Mouse (Mus musculus) hindbrain, embryonic 16.5 days (tissue): ENCODE results near the gene Itpka. TPM values are rescaled to one million over a fixed set of nuclear protein-coding genes. Genes with fewer than 3 reads are reported as not detected.

Source experiments
- ATAC-seq: fragments of 200-750 bp; cut with Nextera tagmentation; 2 replicates; pipeline ENCODE4 v1.8.0; 2017; ENCODE audit warnings: moderate TSS enrichment, moderate library complexity
- H3K27ac ChIP-seq: fragments of 300-500 bp; sonication (generic); 2 replicates; pipeline ENCODE4 v1.5.1; 2014; ENCODE audit warnings: low read depth, mild to moderate bottlenecking, control low read depth, low read length, moderate library complexity
- H3K27me3 ChIP-seq: fragments of 300-500 bp; sonication (generic); replicated peaks from 2 replicates; pipeline ENCODE4 v1.6.1; 2014; ENCODE audit warnings: low read length; ENCODE audit not compliant: control insufficient read depth, insufficient read depth
- H3K36me3 ChIP-seq: fragments of 300-500 bp; sonication (generic); 2 replicates; pipeline ENCODE4 v1.6.1; 2014; ENCODE audit warnings: mild to moderate bottlenecking, low read length, moderate library complexity, mixed read lengths; ENCODE audit not compliant: control insufficient read depth, insufficient read depth
- H3K4me1 ChIP-seq: fragments of 300-500 bp; sonication (generic); 2 replicates; pipeline ENCODE4 v1.6.1; 2014; ENCODE audit warnings: low read depth, low read length; ENCODE audit not compliant: control insufficient read depth, insufficient read depth
- H3K4me2 ChIP-seq: fragments of 300-500 bp; sonication (generic); 2 replicates; pipeline ENCODE4 v1.6.1; 2014; ENCODE audit warnings: mild to moderate bottlenecking, low read length, control low read depth, moderate library complexity
- H3K4me3 ChIP-seq: fragments of 300-500 bp; sonication (generic); 2 replicates; pipeline ENCODE4 v1.5.1; 2014; ENCODE audit warnings: mild to moderate bottlenecking, low read length, control low read depth, moderate library complexity
- H3K9ac ChIP-seq: fragments of 300-500 bp; sonication (generic); 2 replicates; pipeline ENCODE4 v1.6.1; 2014; ENCODE audit warnings: low read depth, mild to moderate bottlenecking, control low read depth, low read length, moderate library complexity
- H3K9me3 ChIP-seq: fragments of 300-500 bp; sonication (generic); 2 replicates; pipeline ENCODE4 v1.6.1; 2014; ENCODE audit warnings: mild to moderate bottlenecking, low read length, moderate library complexity; ENCODE audit not compliant: control insufficient read depth
- WGBS: fragments of 180-500 bp; shearing (Covaris S2); extraction: QIAGEN DNeasy Blood & Tissue Kit; methylation state at CpG from one replicate; pipeline ENCODE4 v1.1.7; 2014; 5-methylcytosine and 5-hydroxymethylcytosine counted together
- polyA plus RNA-seq: library from polyadenylated mRNA; unstranded; fragments of >200 nt; fragmentation: Nextera tagmentation; extraction: Ambion mirVana; gene quantifications from 2 replicates; pipeline ENCODE4 v1.2.1, GENCODE M21; 2015

Itpka gene
- polyA plus RNA-seq, 1 experiment from 2014 or later = 0.54 TPM

GRCm38 (mm10) chr2:119799961-119800550 lies 57.9 kb downstream of the Itpka start:
- Histone ChIP-seq H3K9me3 (no peaks in the 10 kb centered on the region), H3K27me3 (peaks cover 2% of the 10 kb centered on the region; the same call in 1 of the 2 replicates), H3K4me3 (peak overlapping the region; percentile 66), H3K4me2 (peak overlapping the region; percentile 96), H3K27ac (peak overlapping the region; percentile 62), H3K4me1 (peaks cover 30% of the 10 kb centered on the region), H3K36me3 (no peaks in the 10 kb centered on the region; the same call in 1 of the 2 replicates), H3K9ac (peak overlapping the region; percentile 81)
- WGBS = 2% methylated on average over 14 of the region's 27 CpGs
- ATAC-seq = peak; percentile 7

Other genes with a start within 250 kb of the Itpka start
- gene Exd1, start 194.7 kb upstream of the Itpka start, polyA plus RNA-seq = 1.1 and 1.5 TPM in 2 replicates
- gene Chp1, start 194.6 kb upstream of the Itpka start, polyA plus RNA-seq = 57.1 and 61.6 TPM in 2 replicates
- gene Nusap1, start 124.0 kb upstream of the Itpka start, polyA plus RNA-seq = 13.0 and 16.1 TPM in 2 replicates
- gene Oip5, start 123.9 kb upstream of the Itpka start, polyA plus RNA-seq = 5.4 and 6.1 TPM in 2 replicates
- 41.9 and 44.9 TPM in 2 replicates for gene Ndufaf1, start 79.5 kb upstream of the Itpka start, polyA plus RNA-seq
- 44.7 and 45.1 TPM in 2 replicates for gene Rtf1, start 67.3 kb upstream of the Itpka start, polyA plus RNA-seq
- 1.6 and 1.7 TPM in 2 replicates for gene Ltk, start 18.1 kb downstream of the Itpka start, polyA plus RNA-seq
- gene Rpap1, start 45.2 kb downstream of the Itpka start, polyA plus RNA-seq = 16.5 and 19.4 TPM in 2 replicates
- 28.5 and 30.0 TPM in 2 replicates for gene Tyro3, start 55.4 kb downstream of the Itpka start, polyA plus RNA-seq
- 19.4 and 22.4 TPM in 2 replicates for gene Mga, start 154.9 kb downstream of the Itpka start, polyA plus RNA-seq
- 7.2 and 9.3 TPM in 2 replicates for gene Mapkbp1, start 230.4 kb downstream of the Itpka start, polyA plus RNA-seq